Mouse (Mus musculus): Measurements from ENCODE around the gene Cox8b. TPM values are rescaled to one million over a fixed set of nuclear protein-coding genes. Genes with fewer than 3 reads are reported as not detected.

Cox8b gene
- total RNA-seq, 2 experiments from 2014 or later: 2,774 to 2,839 TPM

Other genes starting within 250 kb of the Cox8b start
- gene Olfr539, start 240.5 kb downstream of the Cox8b start, total RNA-seq (2021): not detected
- gene Olfr45, start 218.5 kb downstream of the Cox8b start, total RNA-seq (2021): not detected
- not detected for gene Olfr541, start 203.2 kb downstream of the Cox8b start, total RNA-seq (2021)
- 10 to 100 TPM in 1 of 2 experiments, 1 to 10 TPM in 1; 4.3 to 13.2 TPM for gene Cyp2e1, start 136.7 kb downstream of the Cox8b start, total RNA-seq (2021)
- not detected for gene Syce1, start 112.6 kb downstream of the Cox8b start, total RNA-seq (2021)
- under 1 TPM; 0.19 to 0.35 TPM for gene Zfp941, start 78.3 kb downstream of the Cox8b start, total RNA-seq (2021)
- gene Urah, start 65.4 kb downstream of the Cox8b start, total RNA-seq (2021): 1 to 10 TPM in 1 of 2 experiments, under 1 TPM in 1; 0.44 to 1.2 TPM
- gene Scgb1c1, start 54.9 kb downstream of the Cox8b start, total RNA-seq (2021): 10 to 100 TPM; 23.9 to 24.8 TPM
- not detected for gene Odf3, start 52.6 kb downstream of the Cox8b start, total RNA-seq (2021)
- not detected for gene Gm45785, start 44.1 kb downstream of the Cox8b start, total RNA-seq (2021)
- gene Ric8a, start 43.5 kb downstream of the Cox8b start, total RNA-seq (2021): 10 to 100 TPM; 19.8 to 22.4 TPM
- gene Bet1l, start 42.9 kb downstream of the Cox8b start, total RNA-seq (2021): 10 to 100 TPM; 10.3 to 11.0 TPM
- gene Psmd13, start 18.5 kb downstream of the Cox8b start, total RNA-seq (2021): 10 to 100 TPM; 85.8 to 92.3 TPM
- 10 to 100 TPM; 62.1 to 71.1 TPM for gene Sirt3, start 18.1 kb downstream of the Cox8b start, total RNA-seq (2021)
- not detected for gene Nlrp6, start 20.5 kb upstream of the Cox8b start, total RNA-seq (2021)
- 1 to 10 TPM; 4.4 to 4.9 TPM for gene Pgghg, start 40.9 kb upstream of the Cox8b start, total RNA-seq (2021)
- gene Ifitm5, start 49.8 kb upstream of the Cox8b start, total RNA-seq (2021): under 1 TPM in 1 of 2 experiments, not detected in 1; 0.42 TPM
- gene Gm45717, start 55.5 kb upstream of the Cox8b start, total RNA-seq (2021): under 1 TPM in 1 of 2 experiments, not detected in 1; 0.76 TPM
- 100 to 1,000 TPM; 111 to 112 TPM for gene Ifitm2, start 55.5 kb upstream of the Cox8b start, total RNA-seq (2021)
- 1 to 10 TPM; 3.4 to 4.1 TPM for gene Ifitm1, start 66.8 kb upstream of the Cox8b start, total RNA-seq (2021)
- gene Ifitm3, start 110.3 kb upstream of the Cox8b start, total RNA-seq (2021): 100 to 1,000 TPM; 113 to 167 TPM
- 1 to 10 TPM in 1 of 2 experiments, under 1 TPM in 1; 0.47 to 1.0 TPM for gene Ifitm6, start 117.5 kb upstream of the Cox8b start, total RNA-seq (2021)
- gene Gm17387, start 128.7 kb upstream of the Cox8b start, total RNA-seq (2021): not detected
- gene B4galnt4, start 160.7 kb upstream of the Cox8b start, total RNA-seq (2021): not detected
- gene Pkp3, start 177.8 kb upstream of the Cox8b start, total RNA-seq (2021): not detected
- gene Sigirr, start 200.1 kb upstream of the Cox8b start, total RNA-seq (2021): 1 to 10 TPM; 5.6 to 9.5 TPM
- gene Ano9, start 217.4 kb upstream of the Cox8b start, total RNA-seq (2021): under 1 TPM; 0.14 to 0.33 TPM
- gene Ptdss2, start 221.9 kb upstream of the Cox8b start, total RNA-seq (2021): 10 to 100 TPM; 25.8 to 36.2 TPM